Mouse (Mus musculus) MEL (cell line): ENCODE measurements around the gene Aifm2. TPM values are rescaled to one million over a fixed set of nuclear protein-coding genes. Genes with fewer than 3 reads are reported as not detected.
A peak's percentile ranks its signal among the peaks of the same experiment; 100 is the strongest.

ENCODE experiments used
- DNase-seq: peaks from one replicate; pipeline ENCODE4 v3.0.0; 2011; ENCODE audit warnings: low read depth, low spot score
- H3K27ac ChIP-seq: 2 replicates; pipeline ENCODE4 v1.5.1; 2012; ENCODE audit warnings: low read depth, mild to moderate bottlenecking, control low read depth, low read length, moderate library complexity; ENCODE audit not compliant: control insufficient read depth
- H3K27me3 ChIP-seq, 2 experiments: fragments of 150-350 bp in 1 of 2; sonication (generic) in 1 of 2; 2 replicates each; pipeline ENCODE4 v1.6.1; 2012; ENCODE audit warnings: low read length in 2 of 2, mild to moderate bottlenecking in 2 of 2, improper control_type of control experiment in 1 of 2, moderate library complexity in 1 of 2; ENCODE audit not compliant: insufficient read depth in 2 of 2, control insufficient read depth in 1 of 2
- H3K36me3 ChIP-seq, 2 experiments: 2 replicates each; pipeline ENCODE4 v1.6.1; 2012 to 2014; ENCODE audit warnings: low read length in 2 of 2, improper control_type of control experiment in 1 of 2, inconsistent platforms in 1 of 2, mild to moderate bottlenecking in 1 of 2; ENCODE audit not compliant: insufficient read depth in 2 of 2, control insufficient read depth in 1 of 2
- H3K4me1 ChIP-seq, 2 experiments: fragments of 150-350 bp in 1 of 2; sonication (generic) in 1 of 2; 2 replicates each; pipeline ENCODE4 v1.6.1; 2012; ENCODE audit warnings: low read length in 2 of 2, improper control_type of control experiment in 1 of 2, mild to moderate bottlenecking in 1 of 2; ENCODE audit not compliant: insufficient read depth in 2 of 2, control insufficient read depth in 1 of 2
- H3K4me3 ChIP-seq, 2 experiments: fragments of 150-350 bp in 1 of 2; sonication (generic) in 1 of 2; 2 replicates each; pipeline ENCODE4 v1.5.1; 2012; ENCODE audit warnings: low read depth in 2 of 2, low read length in 2 of 2, mild to moderate bottlenecking in 2 of 2, moderate library complexity in 2 of 2, control low read depth in 1 of 2, improper control_type of control experiment in 1 of 2; ENCODE audit not compliant: control insufficient read depth in 1 of 2, insufficient read depth in 1 of 2
- H3K79me2 ChIP-seq: 2 replicates; pipeline ENCODE4 v1.6.1; 2012; ENCODE audit warnings: mild to moderate bottlenecking, low read length, moderate library complexity; ENCODE audit not compliant: control insufficient read depth, poor library complexity, insufficient read depth
- H3K9ac ChIP-seq: 2 replicates; pipeline ENCODE4 v1.6.1; 2012; ENCODE audit warnings: low read depth, mild to moderate bottlenecking, control low read depth, low read length, moderate library complexity; ENCODE audit not compliant: control insufficient read depth, poor library complexity, severe bottlenecking
- H3K9me3 ChIP-seq: fragments of 150-350 bp; sonication (generic); replicated peaks from 2 replicates; pipeline ENCODE4 v1.6.1; 2012; ENCODE audit warnings: mild to moderate bottlenecking, low read length, improper control_type of control experiment, moderate library complexity; ENCODE audit not compliant: insufficient read depth
- BHLHE40 ChIP-seq: IDR thresholded peaks from 2 replicates; pipeline ENCODE4 v1.6.1; 2012; ENCODE audit warnings: low read depth, mild to moderate bottlenecking, inconsistent platforms, low read length, improper control_type of control experiment, borderline replicate concordance
- CHD1 ChIP-seq: IDR thresholded peaks from 2 replicates; pipeline ENCODE4 v1.6.1; 2012; ENCODE audit warnings: low read depth, mild to moderate bottlenecking, inconsistent platforms, low read length, improper control_type of control experiment
- CTCF ChIP-seq, 3 experiments: IDR thresholded peaks in 2 of 3; conservative IDR thresholded peaks in 1 of 3; 2 replicates each; pipeline ENCODE4 v1.5.1; 2011 to 2012; ENCODE audit warnings: low read length in 3 of 3, low read depth in 2 of 3, mild to moderate bottlenecking in 2 of 3, improper control_type of control experiment in 1 of 3, inconsistent platforms in 1 of 3, mixed read lengths in 1 of 3, moderate library complexity in 1 of 3; ENCODE audit not compliant: control insufficient read depth in 1 of 3, insufficient read depth in 1 of 3, poor library complexity in 1 of 3, severe bottlenecking in 1 of 3
- ELF1 ChIP-seq: IDR thresholded peaks from 2 replicates; pipeline ENCODE4 v1.6.1; 2014; ENCODE audit warnings: low read depth, mild to moderate bottlenecking, inconsistent platforms, low read length, improper control_type of control experiment, moderate library complexity
- EP300 ChIP-seq, 2 experiments: IDR thresholded peaks; 2 replicates each; pipeline ENCODE4 v1.6.1; 2011; ENCODE audit warnings: improper control_type of control experiment in 2 of 2, low read length in 2 of 2, low read depth in 1 of 2, mild to moderate bottlenecking in 1 of 2
- GABPA ChIP-seq: IDR thresholded peaks from 2 replicates; pipeline ENCODE4 v1.6.1; 2012; ENCODE audit warnings: low read depth, mild to moderate bottlenecking, inconsistent platforms, low read length, improper control_type of control experiment, moderate library complexity
- GATA1 ChIP-seq: IDR thresholded peaks from 2 replicates; pipeline ENCODE4 v1.6.1; 2011; ENCODE audit warnings: low read depth, low read length, improper control_type of control experiment
- HCFC1 ChIP-seq: IDR thresholded peaks from 2 replicates; pipeline ENCODE4 v1.6.1; 2012; ENCODE audit warnings: low read depth, mild to moderate bottlenecking, inconsistent platforms, low read length, improper control_type of control experiment, moderate library complexity
- JUND ChIP-seq: IDR thresholded peaks from 2 replicates; pipeline ENCODE4 v1.6.1; 2011; ENCODE audit warnings: low read depth, mild to moderate bottlenecking, improper control_type of control experiment, low read length
- KAT2A ChIP-seq: conservative IDR thresholded peaks from 2 replicates; pipeline ENCODE4 v1.6.1; 2012; ENCODE audit warnings: low read depth, low read length, improper control_type of control experiment, inconsistent platforms
- MAFK ChIP-seq: IDR thresholded peaks from 2 replicates; pipeline ENCODE4 v1.6.1; 2011; ENCODE audit warnings: low read depth, mild to moderate bottlenecking, low read length, improper control_type of control experiment, borderline replicate concordance
- MAX ChIP-seq: IDR thresholded peaks from 2 replicates; pipeline ENCODE4 v1.6.1; 2011; ENCODE audit warnings: low read length, improper control_type of control experiment
- MAZ ChIP-seq: IDR thresholded peaks from 2 replicates; pipeline ENCODE4 v1.6.1; 2012; ENCODE audit warnings: low read depth, mild to moderate bottlenecking, inconsistent platforms, low read length, improper control_type of control experiment
- MXI1 ChIP-seq: IDR thresholded peaks from 2 replicates; pipeline ENCODE4 v1.6.1; 2011; ENCODE audit warnings: mild to moderate bottlenecking, low read depth, low read length, improper control_type of control experiment
- MYB ChIP-seq: IDR thresholded peaks from 2 replicates; pipeline ENCODE4 v1.6.1; 2011; ENCODE audit warnings: mild to moderate bottlenecking, low read depth, low read length, improper control_type of control experiment
- NELFE ChIP-seq: IDR thresholded peaks from 2 replicates; pipeline ENCODE4 v1.6.1; 2011; ENCODE audit warnings: low read depth, low read length, improper control_type of control experiment
- POLR2A ChIP-seq, 2 experiments: IDR thresholded peaks; 2 replicates each; pipeline ENCODE4 v1.6.1; 2011 to 2012; ENCODE audit warnings: low read length in 2 of 2, mild to moderate bottlenecking in 2 of 2, control low read depth in 1 of 2, improper control_type of control experiment in 1 of 2, low read depth in 1 of 2, moderate library complexity in 1 of 2; ENCODE audit not compliant: control insufficient read depth in 1 of 2, insufficient read depth in 1 of 2, poor library complexity in 1 of 2
- RAD21 ChIP-seq: IDR thresholded peaks from 2 replicates; pipeline ENCODE4 v1.6.1; 2011; ENCODE audit warnings: mild to moderate bottlenecking, low read depth, low read length, improper control_type of control experiment
- TAL1 ChIP-seq: IDR thresholded peaks from 2 replicates; pipeline ENCODE4 v1.6.1; 2012; ENCODE audit warnings: mild to moderate bottlenecking, inconsistent platforms, low read length, moderate library complexity, mixed read lengths
- TBP ChIP-seq: IDR thresholded peaks from 2 replicates; pipeline ENCODE4 v1.8.0; 2011; ENCODE audit warnings: low read depth, low read length, improper control_type of control experiment
- TCF12 ChIP-seq: IDR thresholded peaks from 2 replicates; pipeline ENCODE4 v1.6.1; 2014; ENCODE audit warnings: low read depth, mild to moderate bottlenecking, inconsistent platforms, low read length, improper control_type of control experiment, moderate library complexity
- USF1 ChIP-seq: IDR thresholded peaks from 2 replicates; pipeline ENCODE4 v1.6.1; 2014; ENCODE audit warnings: low read depth, mild to moderate bottlenecking, inconsistent platforms, low read length, improper control_type of control experiment, moderate library complexity
- USF2 ChIP-seq, 2 experiments: IDR thresholded peaks; 2 replicates each; pipeline ENCODE4 v1.6.1; 2011 to 2012; ENCODE audit warnings: improper control_type of control experiment in 2 of 2, low read length in 2 of 2, borderline replicate concordance in 1 of 2, inconsistent platforms in 1 of 2, low read depth in 1 of 2, mild to moderate bottlenecking in 1 of 2; ENCODE audit not compliant: insufficient read depth in 1 of 2
- ZC3H11A ChIP-seq: IDR thresholded peaks from 2 replicates; pipeline ENCODE4 v1.6.1; 2012; ENCODE audit warnings: low read depth, mild to moderate bottlenecking, inconsistent platforms, low read length, improper control_type of control experiment
- ZKSCAN1 ChIP-seq: IDR thresholded peaks from 2 replicates; pipeline ENCODE4 v1.6.1; 2012; ENCODE audit warnings: low read depth, mild to moderate bottlenecking, inconsistent platforms, low read length, improper control_type of control experiment, moderate library complexity
- ZMIZ1 ChIP-seq: IDR thresholded peaks from 2 replicates; pipeline ENCODE4 v1.6.1; 2012; ENCODE audit warnings: low read depth, mild to moderate bottlenecking, inconsistent platforms, low read length, improper control_type of control experiment, moderate library complexity
- polyA plus RNA-seq, 2 experiments: library from polyadenylated mRNA; stranded (reverse) in 1 of 2; unstranded in 1 of 2; fragments of >175 nt in 1 of 2; fragments of >200 nt in 1 of 2; gene quantifications; 2 replicates each; pipeline versions ENCODE4 v1.2.1 to v1.2.4; 2012; ENCODE audit warnings: low replicate concordance in 2 of 2, low read depth in 1 of 2; ENCODE audit not compliant: insufficient read length in 2 of 2, insufficient read depth in 1 of 2, missing spikeins in 1 of 2
- total RNA-seq: library from RNA; depleted of rRNA; stranded (reverse); fragments of 300-350 nt; gene quantifications from 2 replicates; pipeline ENCODE4 v1.2.3, GENCODE M21; 2012

Aifm2 gene
- total and polyA plus RNA-seq, 3 experiments: 13.4 to 17.7 TPM; not detected in 1

DNA sequence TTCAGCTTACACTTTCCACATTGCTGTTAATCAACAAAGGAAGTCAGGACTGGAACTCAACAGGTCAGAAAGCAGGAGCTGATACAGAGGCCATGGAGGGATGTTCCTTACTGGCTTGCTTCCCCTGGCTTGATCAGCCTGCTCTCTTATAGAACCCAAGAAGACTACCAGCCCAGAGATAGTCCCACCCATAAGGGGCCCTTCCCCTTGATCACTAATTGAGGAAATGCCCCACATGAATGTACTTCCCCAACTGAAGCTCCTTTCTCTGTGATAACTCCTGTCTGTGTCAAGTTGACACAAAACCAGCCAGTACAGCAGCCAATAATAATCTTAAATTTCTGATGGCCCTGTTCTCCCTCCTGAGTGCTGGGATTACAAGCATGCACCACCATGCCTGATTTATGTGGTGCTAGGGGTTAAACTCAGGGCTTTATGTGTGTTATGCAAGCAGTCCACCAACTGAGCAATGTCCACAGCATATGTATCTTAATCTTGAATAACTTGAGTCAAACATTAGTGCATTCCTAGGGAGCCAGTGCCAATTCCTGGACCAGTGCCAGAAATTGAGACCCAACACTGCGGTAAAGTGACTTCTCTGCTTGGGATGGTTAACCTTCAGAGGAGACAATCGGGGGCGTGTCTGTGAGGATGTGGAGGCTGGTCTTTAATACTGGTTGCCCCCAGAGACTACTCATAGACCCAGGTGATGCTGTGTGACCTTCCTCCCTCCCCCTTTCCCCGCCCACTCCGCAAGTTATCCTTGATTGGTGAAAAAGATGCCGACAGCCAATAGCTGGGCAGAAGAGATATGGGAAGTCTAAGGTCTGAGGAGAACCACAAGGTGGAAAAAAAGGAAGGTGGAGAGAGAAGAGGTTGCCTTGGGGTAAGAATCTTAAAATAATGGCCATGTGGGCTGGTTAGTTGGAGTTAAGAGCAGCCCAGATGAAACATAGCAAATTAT, 8.4 kb upstream of the Aifm2 start (continued):
- peak in 1 of 2 experiments; percentile 46; a peak in 1 of 4 replicates for TF ChIP-seq EP300 (IDR thresholded peaks at IDR 0.05; ENCODE audit: low read depth in 1 of 2, low read length in 2 of 2)
- 0 out of 2 replicates have a peak, but pooled peaks have one; percentile 17 for TF ChIP-seq GATA1
- no peak for TF ChIP-seq HCFC1
- TF ChIP-seq CHD1: no peak
- no peak for TF ChIP-seq KAT2A
- TF ChIP-seq, all 39 proteins: peak for 10

DNA sequence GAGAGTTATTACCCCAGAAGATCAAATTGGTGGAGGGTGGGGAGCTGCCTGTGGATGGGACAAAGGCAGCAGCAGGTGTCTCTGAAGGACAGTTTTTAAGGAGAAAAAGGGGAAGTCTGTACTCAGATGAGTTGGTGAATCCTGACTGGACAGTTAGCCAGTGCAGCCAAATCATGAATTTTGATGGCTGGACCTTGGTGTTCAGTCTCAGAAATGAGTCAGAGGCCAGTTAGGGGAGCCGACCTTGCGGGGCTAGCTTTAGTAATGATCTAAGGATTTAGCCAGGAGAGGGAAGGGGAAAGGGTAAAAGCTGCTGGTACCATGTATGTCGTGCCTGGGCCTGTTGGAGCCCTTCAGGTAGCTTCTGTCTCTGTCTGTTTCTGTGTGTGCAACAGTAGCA, 1.5 kb upstream of the Aifm2 start:
- no peak overlapping the region for H3K4me3 ChIP-seq
- no peaks in the 10 kb centered on the region for H3K9me3 ChIP-seq
- no peak overlapping the region for H3K9ac ChIP-seq
- no peaks in the 10 kb centered on the region; the same call in 1 of the 2 replicates for H3K79me2 ChIP-seq
- TF ChIP-seq USF1 (no peak), CTCF (IDR thresholded peaks at IDR 0.05 in 2 of 3, conservative IDR thresholded peaks at IDR 0.05 in 1 of 3; ENCODE audit: control insufficient read depth in 1 of 3, insufficient read depth in 1 of 3, low read depth in 2 of 3, low read length in 3 of 3, poor library complexity in 1 of 3, severe bottlenecking in 1 of 3) (no peak), USF2 (IDR thresholded peaks at IDR 0.05; ENCODE audit: borderline replicate concordance in 1 of 2, insufficient read depth in 1 of 2, low read depth in 1 of 2, low read length in 2 of 2) (no peak), ZMIZ1 (no peak), NELFE (no peak), TAL1 (no peak), MYB (no peak), ZC3H11A (no peak), HCFC1 (no peak), RAD21 (no peak)
- TF ChIP-seq, all 39 proteins: peak for 0
- no peaks in the 10 kb centered on the region for H3K36me3 ChIP-seq
- no peaks in the 10 kb centered on the region for H3K27me3 ChIP-seq
- H3K4me1 ChIP-seq: peaks cover 1 to 11% of the 10 kb centered on the region in 2 experiments
- DNase-seq: no peak
- no peak overlapping the region for H3K27ac ChIP-seq

DNA sequence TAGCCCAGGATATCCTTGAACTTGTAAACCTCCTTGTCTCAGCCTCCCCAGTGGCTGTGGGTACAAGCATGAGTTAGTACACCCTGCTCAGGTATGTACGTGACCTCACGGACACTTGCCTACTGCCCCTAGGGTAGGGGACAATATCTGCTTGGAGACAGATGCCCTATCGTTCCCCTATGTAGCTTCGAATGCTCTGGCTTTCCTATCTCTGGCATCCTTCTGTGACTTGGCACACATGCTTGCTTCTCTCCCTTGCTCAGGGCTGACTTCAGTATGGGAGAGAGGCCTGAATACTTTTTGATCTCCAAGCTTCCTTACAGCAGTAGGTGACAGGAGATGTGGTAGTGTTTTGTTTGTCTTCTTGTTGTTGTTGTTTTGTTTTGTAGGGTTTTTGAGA, 917 bp upstream of the Aifm2 start:
- Histone ChIP-seq H3K9ac (no peak overlapping the region), H3K27me3 (no peaks in the 10 kb centered on the region), H3K4me3 (no peak overlapping the region), H3K27ac (no peak overlapping the region), H3K9me3 (no peaks in the 10 kb centered on the region), H3K36me3 (no peaks in the 10 kb centered on the region), H3K4me1 (peaks cover 1 to 11% of the 10 kb centered on the region in 2 experiments), H3K79me2 (no peaks in the 10 kb centered on the region; the same call in 1 of the 2 replicates)
- DNase-seq: peak; percentile 60
- TF ChIP-seq MAZ (no peak), ZMIZ1 (no peak), MAFK (no peak), POLR2A (IDR thresholded peaks at IDR 0.05; ENCODE audit: control insufficient read depth in 1 of 2, insufficient read depth in 1 of 2, low read depth in 1 of 2, low read length in 2 of 2, poor library complexity in 1 of 2) (no peak), ELF1 (no peak), EP300 (IDR thresholded peaks at IDR 0.05; ENCODE audit: low read depth in 1 of 2, low read length in 2 of 2) (peak; percentile 55 to 66), BHLHE40 (no peak), TBP (no peak), HCFC1 (no peak), JUND (no peak), MAX (no peak), NELFE (no peak), TCF12 (peak; percentile 83; the same call in 1 of the 2 replicates), GABPA (no peak), ZKSCAN1 (no peak), CTCF (IDR thresholded peaks at IDR 0.05 in 2 of 3, conservative IDR thresholded peaks at IDR 0.05 in 1 of 3; ENCODE audit: control insufficient read depth in 1 of 3, insufficient read depth in 1 of 3, low read depth in 2 of 3, low read length in 3 of 3, poor library complexity in 1 of 3, severe bottlenecking in 1 of 3) (no peak), MXI1 (no peak), CHD1 (no peak)
